In the genomic region with DNA sequence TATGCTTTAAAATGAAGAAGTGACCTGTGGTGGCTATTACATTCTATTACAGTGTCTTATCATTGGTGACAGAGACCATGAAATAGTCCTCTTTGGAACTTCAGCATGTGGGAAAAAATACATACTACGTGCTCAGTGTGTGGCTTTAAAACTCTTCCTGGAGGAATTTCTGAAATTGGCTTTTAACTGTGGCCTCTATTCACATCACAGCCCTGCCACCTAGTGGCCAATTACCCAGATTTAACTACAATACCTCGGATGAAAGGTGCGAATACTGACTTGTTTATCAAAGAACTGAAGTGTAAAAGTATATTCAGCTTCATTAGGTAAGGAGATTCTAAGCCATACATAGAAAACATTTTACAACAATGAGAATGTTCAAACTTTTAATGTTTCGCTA, we compare ENCODE assay signal across 1 mouse cellular context.
TF ChIP-seq lines count a peak whose summit lies in the region.

No protein-coding gene starts in this region.

TF ChIP-seq in CH12.LX, 34 proteins besides CTCF, POLR2A, EP300 and RAD21:
- peak; percentile 55; the same call in 1 of the 2 replicates for TF ChIP-seq ZC3H11A (IDR thresholded peaks at IDR 0.05; ENCODE audit: low read depth, low read length)
- TF ChIP-seq TBP (conservative IDR thresholded peaks at IDR 0.05; ENCODE audit: low read depth, low read length): no peak
- TF ChIP-seq SMC3 (IDR thresholded peaks at IDR 0.05; ENCODE audit: low read depth, low read length): peak; percentile 83
